Mouse (Mus musculus): Measurements from ENCODE around the gene Greb1. TPM values are rescaled to one million over a fixed set of nuclear protein-coding genes. Genes with fewer than 3 reads are reported as not detected.

The Greb1 gene
- total and polyA plus RNA-seq, 3 experiments: 0.25 to 0.51 (median 0.39) TPM

DNA sequence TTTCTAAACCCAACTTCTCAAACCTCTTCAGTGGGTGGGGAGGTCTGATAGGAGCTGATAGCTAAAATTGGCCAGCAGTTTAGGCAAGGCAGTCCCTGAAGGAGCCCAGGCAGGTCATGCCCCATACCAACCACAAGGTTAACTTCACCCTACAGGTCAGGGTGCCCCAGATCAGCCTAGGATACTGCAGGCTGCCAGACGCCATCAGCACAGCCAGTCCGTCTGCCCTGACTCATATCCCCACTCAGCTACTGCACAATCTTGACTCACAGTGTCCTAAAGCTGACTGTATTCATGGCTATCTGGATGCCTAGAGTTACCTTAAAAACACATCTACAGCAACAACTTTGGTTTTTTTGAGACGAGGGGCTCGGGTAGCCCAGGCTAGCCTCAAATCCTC lies 10.2 kb downstream of the Greb1 start:
- TF ChIP-seq POLR2A (IDR thresholded peaks at IDR 0.05; ENCODE audit: insufficient read depth, low read depth, low read length) (no peak), EP300 (IDR thresholded peaks at IDR 0.05; ENCODE audit: insufficient read depth, low read depth, low read length) (no peak), CTCF (IDR thresholded peaks at IDR 0.05) (no peak)
- no peaks in the 10 kb centered on the region for H3K4me1 ChIP-seq (ENCODE audit: control insufficient read depth, insufficient read depth, low read length)
- no peak for DNase-seq
- no peak overlapping the region for H3K9ac ChIP-seq (ENCODE audit: low read depth, low read length)
- H3K4me3 ChIP-seq: no peak overlapping the region
- WGBS: 62% methylated on average over 4 of the region's 4 CpGs
- H3K27me3 ChIP-seq (ENCODE audit: control insufficient read depth, insufficient read depth, low read length): no peaks in the 10 kb centered on the region
- no peak overlapping the region for H3K27ac ChIP-seq
- intact Hi-C loops (cut with DNase I): no loop called here
- H3K36me3 ChIP-seq (ENCODE audit: control insufficient read depth, insufficient read depth, low read length): no peaks in the 10 kb centered on the region
- H3K79me2 ChIP-seq (replicated peaks; ENCODE audit: control insufficient read depth, insufficient read depth, low read length): no peaks in the 10 kb centered on the region

DNA sequence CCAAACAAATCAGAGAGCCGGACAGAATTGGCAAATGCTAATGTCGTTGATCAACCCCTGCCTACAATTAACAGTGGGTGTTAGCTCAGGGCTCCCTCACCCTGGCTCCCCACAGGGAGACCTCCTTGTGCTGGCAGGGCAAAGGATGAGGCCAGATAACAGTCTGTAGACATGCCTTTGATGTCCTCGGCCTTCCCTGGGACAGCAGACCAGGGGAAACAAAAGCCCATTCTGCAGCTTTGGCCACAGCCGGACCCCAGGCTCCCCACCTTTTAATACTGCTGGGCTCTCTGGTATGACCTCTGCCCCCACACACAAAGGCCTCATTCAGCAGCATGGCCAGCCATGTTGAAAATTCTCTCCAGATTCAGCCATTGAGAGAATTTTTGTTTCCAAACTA lies 10.9 kb downstream of the Greb1 start:
- Histone ChIP-seq H3K36me3 (ENCODE audit: control insufficient read depth, insufficient read depth, low read length) (no peaks in the 10 kb centered on the region), H3K9ac (ENCODE audit: low read depth, low read length) (no peak overlapping the region), H3K79me2 (replicated peaks; ENCODE audit: control insufficient read depth, insufficient read depth, low read length) (no peaks in the 10 kb centered on the region), H3K4me1 (ENCODE audit: control insufficient read depth, insufficient read depth, low read length) (no peaks in the 10 kb centered on the region), H3K27me3 (ENCODE audit: control insufficient read depth, insufficient read depth, low read length) (no peaks in the 10 kb centered on the region), H3K27ac (no peak overlapping the region), H3K4me3 (no peak overlapping the region)
- DNase-seq: no peak
- TF ChIP-seq CTCF (IDR thresholded peaks at IDR 0.05): no peak
- no peak for TF ChIP-seq POLR2A (IDR thresholded peaks at IDR 0.05; ENCODE audit: insufficient read depth, low read depth, low read length)
- TF ChIP-seq EP300 (IDR thresholded peaks at IDR 0.05; ENCODE audit: insufficient read depth, low read depth, low read length): no peak
- intact Hi-C loops (cut with DNase I): no loop called here
- 42% methylated on average over 4 of the region's 4 CpGs for WGBS

DNA sequence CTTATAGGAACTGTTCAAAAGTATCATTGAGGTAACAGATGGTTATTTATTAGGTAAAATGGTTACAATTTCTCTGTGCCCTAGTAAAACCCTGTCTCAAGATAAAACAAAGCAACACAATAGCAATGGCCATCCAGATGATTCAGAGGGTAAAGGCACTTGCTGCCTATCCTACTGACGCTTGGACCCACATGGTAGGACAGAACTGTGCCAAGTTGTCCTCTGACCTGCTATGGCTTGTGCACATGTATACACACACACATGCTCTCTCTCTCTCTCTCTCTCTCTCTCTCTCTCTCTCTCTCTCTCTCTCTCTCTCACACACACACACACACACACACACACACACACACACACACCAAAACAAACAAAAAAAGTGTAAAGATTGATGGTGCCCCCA lies 11.5 kb downstream of the Greb1 start:
- H3K4me3 ChIP-seq: no peak overlapping the region
- H3K9ac ChIP-seq (ENCODE audit: low read depth, low read length): no peak overlapping the region
- no peak for DNase-seq
- H3K79me2 ChIP-seq (replicated peaks; ENCODE audit: control insufficient read depth, insufficient read depth, low read length): no peaks in the 10 kb centered on the region
- WGBS: 61% methylated on average over 1 of the region's 1 CpGs
- TF ChIP-seq EP300 (IDR thresholded peaks at IDR 0.05; ENCODE audit: insufficient read depth, low read depth, low read length): no peak
- TF ChIP-seq POLR2A (IDR thresholded peaks at IDR 0.05; ENCODE audit: insufficient read depth, low read depth, low read length): no peak
- TF ChIP-seq CTCF (IDR thresholded peaks at IDR 0.05): no peak
- intact Hi-C loops (cut with DNase I): no loop called here
- H3K27me3 ChIP-seq (ENCODE audit: control insufficient read depth, insufficient read depth, low read length): no peaks in the 10 kb centered on the region
- H3K36me3 ChIP-seq (ENCODE audit: control insufficient read depth, insufficient read depth, low read length): no peaks in the 10 kb centered on the region
- H3K4me1 ChIP-seq (ENCODE audit: control insufficient read depth, insufficient read depth, low read length): no peaks in the 10 kb centered on the region
- H3K27ac ChIP-seq: no peak overlapping the region

DNA sequence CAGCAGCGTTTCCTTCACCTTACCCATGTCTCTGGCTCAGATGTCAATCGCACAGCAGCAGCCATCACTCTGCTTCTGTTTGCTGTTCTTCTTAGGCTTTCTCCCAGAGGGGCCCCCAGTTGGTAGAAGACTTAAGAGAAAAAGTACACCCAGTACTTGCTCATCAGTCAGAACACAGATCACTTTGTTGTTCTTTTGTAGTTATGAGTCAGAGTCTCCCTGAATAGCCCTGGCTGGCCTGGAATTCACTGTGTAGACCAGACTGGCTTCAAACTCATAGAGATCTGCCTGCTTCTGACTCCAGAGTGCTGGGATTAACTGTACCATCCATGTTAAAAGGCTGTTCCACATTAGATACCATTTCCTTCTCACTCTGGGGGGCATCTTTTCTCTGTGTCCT lies 12.1 kb downstream of the Greb1 start:
- Histone ChIP-seq H3K79me2 (replicated peaks; ENCODE audit: control insufficient read depth, insufficient read depth, low read length) (no peaks in the 10 kb centered on the region), H3K4me3 (no peak overlapping the region), H3K36me3 (ENCODE audit: control insufficient read depth, insufficient read depth, low read length) (no peaks in the 10 kb centered on the region), H3K9ac (ENCODE audit: low read depth, low read length) (no peak overlapping the region), H3K27me3 (ENCODE audit: control insufficient read depth, insufficient read depth, low read length) (no peaks in the 10 kb centered on the region), H3K4me1 (ENCODE audit: control insufficient read depth, insufficient read depth, low read length) (no peaks in the 10 kb centered on the region), H3K27ac (no peak overlapping the region)
- intact Hi-C loops (cut with DNase I): no loop called here
- DNase-seq: no peak
- WGBS: 73% methylated on average over 2 of the region's 2 CpGs
- TF ChIP-seq CTCF (IDR thresholded peaks at IDR 0.05) (no peak), POLR2A (IDR thresholded peaks at IDR 0.05; ENCODE audit: insufficient read depth, low read depth, low read length) (no peak), EP300 (IDR thresholded peaks at IDR 0.05; ENCODE audit: insufficient read depth, low read depth, low read length) (no peak)

DNA sequence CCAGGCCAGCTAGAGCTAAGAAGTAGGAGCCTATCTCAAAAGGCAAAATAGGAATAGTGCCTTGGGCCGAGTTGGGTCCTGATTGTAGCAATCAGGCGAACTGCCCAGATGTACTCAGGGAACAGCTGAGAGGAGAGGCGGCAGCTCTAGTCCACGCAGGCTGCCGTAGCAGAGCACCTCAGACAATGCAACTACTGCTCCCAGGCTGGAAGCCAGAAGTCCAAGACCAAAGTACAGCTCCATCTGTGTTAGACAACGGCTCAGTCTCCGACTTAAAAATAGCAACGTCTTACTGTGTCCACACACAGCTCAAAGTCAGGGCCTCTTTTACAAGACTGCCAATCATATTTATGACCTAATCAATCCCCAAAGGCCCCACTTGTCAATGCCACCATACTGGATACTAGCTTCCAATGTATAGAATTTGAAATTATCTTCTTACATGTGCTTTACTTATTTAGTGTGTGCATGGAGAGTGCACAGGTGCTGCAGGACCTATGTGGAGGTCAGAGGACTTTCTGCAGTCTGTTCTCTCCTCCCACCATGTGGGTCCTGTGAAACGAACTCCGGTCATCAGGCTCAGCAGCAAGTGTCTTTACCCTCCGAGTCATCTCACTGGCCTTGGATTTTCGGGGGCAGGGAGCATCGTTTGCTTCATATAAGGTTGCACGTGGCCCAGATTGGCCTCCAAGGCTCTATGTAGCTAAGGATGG lies 19.5 kb downstream of the Greb1 start:
- H3K36me3 ChIP-seq (ENCODE audit: control insufficient read depth, insufficient read depth, low read length): no peaks in the 10 kb centered on the region
- DNase-seq: no peak
- no peak overlapping the region for H3K27ac ChIP-seq
- no peak overlapping the region for H3K9ac ChIP-seq (ENCODE audit: low read depth, low read length)
- no peaks in the 10 kb centered on the region for H3K27me3 ChIP-seq (ENCODE audit: control insufficient read depth, insufficient read depth, low read length)
- no peaks in the 10 kb centered on the region for H3K79me2 ChIP-seq (replicated peaks; ENCODE audit: control insufficient read depth, insufficient read depth, low read length)
- TF ChIP-seq POLR2A (IDR thresholded peaks at IDR 0.05; ENCODE audit: insufficient read depth, low read depth, low read length) (no peak), CTCF (IDR thresholded peaks at IDR 0.05) (no peak), EP300 (IDR thresholded peaks at IDR 0.05; ENCODE audit: insufficient read depth, low read depth, low read length) (no peak)
- WGBS: 67% methylated on average over 14 of the region's 14 CpGs
- intact Hi-C loops (cut with DNase I): no loop called here
- no peak overlapping the region for H3K4me3 ChIP-seq
- H3K4me1 ChIP-seq (ENCODE audit: control insufficient read depth, insufficient read depth, low read length): no peaks in the 10 kb centered on the region

DNA sequence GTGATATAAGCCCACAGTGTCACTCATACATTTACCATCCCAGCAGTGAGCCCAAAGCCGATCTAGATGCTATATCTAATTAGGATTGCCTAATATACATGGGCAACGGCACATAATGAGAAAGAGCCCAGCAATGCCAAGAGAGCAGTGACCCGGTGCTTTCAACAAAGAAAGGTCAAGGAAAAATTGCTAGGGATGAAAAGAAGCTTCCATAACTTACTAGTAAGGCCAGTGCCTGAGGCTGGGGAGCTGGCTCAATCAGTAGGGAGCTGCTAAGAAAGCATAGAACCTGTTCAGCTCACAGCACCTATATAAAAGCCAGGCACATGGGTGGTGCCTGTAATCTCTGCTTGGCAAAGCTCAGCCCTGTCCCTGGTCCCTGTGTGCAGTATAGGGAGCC lies 20.4 kb downstream of the Greb1 start:
- no peak overlapping the region for H3K27ac ChIP-seq
- TF ChIP-seq POLR2A (IDR thresholded peaks at IDR 0.05; ENCODE audit: insufficient read depth, low read depth, low read length): no peak
- TF ChIP-seq CTCF (IDR thresholded peaks at IDR 0.05): no peak
- no peak for TF ChIP-seq EP300 (IDR thresholded peaks at IDR 0.05; ENCODE audit: insufficient read depth, low read depth, low read length)
- H3K9ac ChIP-seq (ENCODE audit: low read depth, low read length): no peak overlapping the region
- H3K4me3 ChIP-seq: no peak overlapping the region
- intact Hi-C loops (cut with DNase I): no loop called here
- no peaks in the 10 kb centered on the region for H3K79me2 ChIP-seq (replicated peaks; ENCODE audit: control insufficient read depth, insufficient read depth, low read length)
- H3K27me3 ChIP-seq (ENCODE audit: control insufficient read depth, insufficient read depth, low read length): no peaks in the 10 kb centered on the region
- DNase-seq: no peak
- WGBS: 88% methylated on average over 3 of the region's 3 CpGs
- no peaks in the 10 kb centered on the region for H3K4me1 ChIP-seq (ENCODE audit: control insufficient read depth, insufficient read depth, low read length)
- H3K36me3 ChIP-seq (ENCODE audit: control insufficient read depth, insufficient read depth, low read length): no peaks in the 10 kb centered on the region
